Mouse (Mus musculus): Measurements from ENCODE around the gene Cry2.
"Not testable (repeated sequence)": the region's sequence is repeated elsewhere in the genome, so short reads cannot be mapped to it uniquely, and the experiment has no call there.

Cry2 gene

DNA sequence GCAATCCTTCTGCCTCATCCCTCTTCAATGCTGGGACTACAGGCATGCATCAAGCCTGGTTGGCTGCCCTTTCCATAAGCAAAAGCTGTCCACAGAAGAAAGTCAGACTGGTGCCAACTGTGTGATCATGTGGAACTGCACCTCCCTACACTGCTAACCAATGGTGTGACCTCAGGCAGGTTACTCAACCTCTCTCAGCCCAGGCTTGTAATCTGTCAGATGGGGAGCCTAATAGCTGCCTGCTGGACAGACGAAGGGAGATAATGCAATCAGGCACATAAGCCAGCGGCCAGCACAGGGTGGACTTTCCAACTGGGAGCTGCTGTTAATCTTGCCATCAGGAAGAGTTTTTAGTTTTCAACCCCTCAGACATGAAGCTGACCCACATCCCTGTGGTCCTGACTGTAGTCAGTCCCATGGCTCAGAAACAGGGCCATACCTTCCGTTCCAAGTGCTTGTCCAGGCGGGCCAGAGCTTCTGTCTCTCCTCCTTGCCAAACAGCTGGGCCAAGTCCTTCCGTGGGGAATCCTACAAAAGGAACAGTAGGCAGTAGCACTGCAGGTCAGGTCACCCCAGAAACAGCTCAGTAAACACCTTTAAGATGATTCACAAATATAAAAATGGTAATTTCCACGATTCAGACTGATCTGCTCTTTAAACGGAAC lies 12.0 kb downstream of the Cry2 start:
- DNase-seq, result no peak

DNA sequence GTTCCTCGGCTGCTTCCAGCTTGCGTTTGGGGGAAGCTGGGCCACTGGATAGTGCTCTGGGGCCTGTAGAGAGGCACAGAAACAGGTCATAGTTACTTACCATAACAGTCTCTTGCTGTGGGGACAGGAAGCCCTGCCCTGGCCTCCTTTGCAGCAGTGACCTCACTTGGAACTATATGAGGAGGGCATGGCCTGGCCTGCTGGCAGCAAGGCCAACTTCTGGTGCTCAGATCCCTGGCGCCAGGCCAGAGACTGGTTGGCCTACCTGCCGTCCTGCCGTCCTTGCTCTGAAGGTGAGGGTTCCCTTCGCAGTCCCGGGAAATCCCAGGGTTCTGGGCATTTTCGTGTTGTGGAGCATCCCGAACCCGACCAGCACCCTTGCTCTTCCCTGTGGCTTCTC lies 22.1 kb downstream of the Cry2 start:
- no peak for DNase-seq

DNA sequence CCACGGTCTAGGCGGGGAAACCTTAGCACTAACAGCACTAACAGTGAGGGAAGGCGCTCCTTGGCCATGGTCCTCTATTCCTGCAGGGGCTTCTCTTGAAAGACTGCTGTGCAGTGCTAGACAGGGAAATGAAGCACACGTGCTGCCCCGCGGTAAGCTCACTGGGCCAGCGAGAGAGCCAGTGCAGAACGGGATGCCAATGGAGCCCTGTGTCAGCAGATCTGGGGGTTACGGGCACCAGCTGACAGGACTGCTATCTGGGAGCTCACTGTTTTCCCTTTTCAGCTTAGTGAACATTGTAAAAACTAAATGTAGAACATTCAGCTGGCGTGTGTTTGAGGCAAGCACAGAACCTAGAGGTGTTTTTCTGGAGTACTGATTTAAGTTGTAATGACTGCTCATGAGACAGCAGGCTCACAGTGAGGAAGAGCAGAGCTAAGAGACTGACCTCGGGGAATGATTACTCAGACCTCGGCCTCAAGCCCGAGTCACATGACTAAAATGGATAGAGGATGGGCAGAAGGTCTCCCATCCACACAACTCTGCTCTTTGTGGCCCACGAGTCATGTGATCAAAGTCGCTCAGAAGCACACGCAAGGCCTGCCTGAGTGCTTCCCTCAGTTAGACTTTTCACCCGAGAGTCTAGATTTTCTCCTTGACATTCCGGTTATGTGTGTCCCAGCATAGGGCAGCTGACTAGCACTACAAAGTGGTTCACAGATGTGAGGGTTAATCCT lies 25.4 kb downstream of the Cry2 start:
- no peak for DNase-seq

DNA sequence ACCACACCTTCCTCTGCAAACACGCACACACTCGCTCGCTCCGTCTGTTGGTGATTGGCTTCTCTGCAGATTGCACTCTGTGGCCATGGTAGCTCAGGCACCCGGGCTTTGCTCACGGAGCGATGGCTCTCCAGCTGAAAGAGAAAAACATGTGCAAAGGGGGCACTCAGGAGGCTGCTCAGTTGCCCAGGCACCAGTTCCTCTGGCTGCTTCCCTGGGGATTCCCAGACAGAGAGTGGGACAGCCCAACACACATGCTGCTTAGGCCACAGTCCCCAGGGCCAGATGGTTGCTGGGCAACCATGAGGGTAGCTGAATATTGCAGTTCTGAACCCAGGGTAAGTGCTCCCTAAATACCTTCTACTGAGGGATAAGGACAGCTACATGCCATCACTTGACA lies 28.2 kb downstream of the Cry2 start:
- DNase-seq, result no peak

DNA sequence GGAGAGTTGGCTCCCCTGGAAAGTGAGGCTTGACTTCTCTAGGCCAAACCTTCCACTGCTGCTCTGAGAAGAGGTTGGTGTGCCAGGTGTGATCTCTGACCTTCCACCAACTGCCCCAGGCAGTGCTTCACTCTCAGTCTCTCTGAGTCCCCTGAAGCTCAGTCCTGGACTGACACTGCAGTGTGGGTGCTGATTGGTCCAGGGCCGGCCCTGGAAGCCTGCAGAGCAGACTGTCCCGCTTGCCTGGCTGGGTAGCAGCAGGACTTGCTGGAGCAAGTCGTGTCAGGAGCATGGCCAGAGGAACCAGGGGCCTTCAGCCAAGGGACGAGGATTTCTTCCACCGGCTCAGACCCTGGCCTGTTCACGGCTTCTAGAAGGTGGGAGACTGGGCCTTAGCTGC lies 29.1 kb downstream of the Cry2 start:
- no peak for DNase-seq

DNA sequence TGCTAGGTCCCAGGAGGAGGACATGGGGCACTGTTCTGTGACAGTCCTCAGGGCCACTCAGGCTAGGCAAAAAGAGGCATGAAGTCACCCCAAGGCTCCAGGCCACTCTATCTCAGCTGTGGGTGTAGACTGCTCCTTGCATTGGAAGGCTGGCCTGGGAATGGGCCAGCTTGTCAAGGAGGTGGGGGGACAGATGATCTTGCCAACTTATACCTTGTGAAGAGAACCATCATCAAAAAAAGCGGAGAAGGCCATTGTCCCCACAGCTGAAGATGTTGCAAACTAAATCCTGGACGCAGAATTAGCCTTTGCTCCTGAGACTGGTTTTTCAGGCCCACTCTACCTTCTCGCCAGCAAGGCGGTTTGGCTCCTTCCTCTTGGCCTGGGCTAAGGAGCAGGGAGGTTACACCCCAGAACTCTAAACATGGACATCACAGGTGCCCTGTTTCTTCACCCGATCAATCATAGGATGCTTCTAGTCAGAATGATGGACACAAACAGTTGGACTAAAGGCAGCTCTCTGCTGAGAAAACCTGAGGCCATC lies 30.0 kb downstream of the Cry2 start:
- DNase-seq, result no peak

DNA sequence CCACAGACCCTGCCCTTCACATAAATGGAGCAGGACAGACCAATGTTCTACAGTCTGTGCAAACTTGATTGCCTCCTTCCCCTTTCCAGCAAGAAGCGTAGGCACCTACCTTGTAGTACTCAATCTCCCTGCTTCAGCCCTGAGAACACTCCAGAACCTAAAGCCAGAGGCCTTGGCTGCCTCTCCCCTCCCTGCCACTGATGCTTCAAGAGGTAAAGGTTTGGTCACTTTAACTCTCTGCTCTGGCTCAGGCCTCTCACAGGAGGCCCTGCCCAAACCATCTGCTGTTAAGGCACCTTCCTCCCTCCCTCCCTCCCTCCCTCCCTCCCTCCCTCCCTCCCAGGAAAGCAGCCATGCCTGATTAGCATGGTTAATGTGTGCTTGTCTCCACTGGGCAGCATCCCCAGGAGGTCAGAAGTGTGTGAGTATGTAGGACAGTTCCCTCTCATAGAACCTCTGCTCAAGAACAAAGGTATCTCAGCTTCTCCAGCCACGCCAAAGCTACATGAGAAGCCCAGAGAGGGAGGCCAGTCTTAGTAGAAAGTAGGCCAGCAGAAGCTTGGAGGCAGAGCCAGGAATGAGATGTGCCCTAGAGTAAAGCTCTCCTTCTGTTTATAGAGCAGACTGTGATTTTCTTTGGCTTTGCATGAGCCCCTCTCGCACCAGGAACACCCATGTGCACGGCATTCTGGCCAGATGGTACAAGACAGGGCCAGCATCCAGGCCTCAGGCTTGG lies 31.1 kb downstream of the Cry2 start:
- no peak for DNase-seq

DNA sequence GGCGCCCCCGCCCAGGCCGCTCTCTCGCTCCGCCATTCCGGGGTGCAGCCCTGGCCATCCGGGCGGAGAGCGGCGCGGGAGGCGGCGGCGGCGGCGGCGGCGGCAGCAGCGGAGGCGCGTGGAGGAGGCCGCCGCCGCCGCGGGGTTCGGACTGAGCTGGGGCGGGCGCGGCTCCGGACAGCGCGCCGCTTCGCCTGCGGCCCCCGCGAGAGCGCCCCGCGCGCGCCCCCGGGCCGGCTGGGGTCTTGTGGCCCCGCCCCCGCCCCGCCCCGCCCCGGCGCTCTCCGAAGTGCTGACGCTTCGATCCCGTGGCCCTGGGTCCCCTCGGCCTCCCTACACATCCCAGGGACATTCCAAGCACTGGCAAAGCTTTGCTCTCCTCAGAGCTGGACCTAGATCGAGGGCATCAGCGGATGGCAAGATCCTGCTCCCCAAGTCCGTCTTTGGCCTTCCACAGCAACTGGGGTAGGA lies 32.7 kb downstream of the Cry2 start, which contains the start of gene Mapk8ip1:
Gene Mapk8ip1 (minus strand): TSS at position 173 of the 471 bp plus-strand sequence.
- no peak for DNase-seq

DNA sequence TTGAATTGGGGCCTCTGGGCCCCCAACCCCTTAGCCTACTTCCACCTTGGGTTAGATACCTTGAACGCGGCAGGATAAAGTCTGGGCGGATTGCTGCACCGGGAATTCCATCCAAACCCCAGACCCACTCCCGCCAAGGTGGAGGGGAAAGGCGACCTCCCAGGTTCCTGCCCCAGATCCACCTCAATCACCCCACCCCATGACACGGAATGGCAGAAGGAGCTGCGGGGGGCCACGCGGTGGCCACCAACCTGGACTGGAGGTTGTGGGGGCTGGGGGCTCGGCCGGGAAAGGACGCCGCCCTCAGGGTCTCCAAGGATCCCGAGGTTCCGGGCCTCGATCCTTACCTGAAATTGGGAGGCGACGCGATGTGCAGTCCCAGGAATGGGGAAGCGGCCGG lies 33.2 kb downstream of the Cry2 start:
- no peak for DNase-seq

DNA sequence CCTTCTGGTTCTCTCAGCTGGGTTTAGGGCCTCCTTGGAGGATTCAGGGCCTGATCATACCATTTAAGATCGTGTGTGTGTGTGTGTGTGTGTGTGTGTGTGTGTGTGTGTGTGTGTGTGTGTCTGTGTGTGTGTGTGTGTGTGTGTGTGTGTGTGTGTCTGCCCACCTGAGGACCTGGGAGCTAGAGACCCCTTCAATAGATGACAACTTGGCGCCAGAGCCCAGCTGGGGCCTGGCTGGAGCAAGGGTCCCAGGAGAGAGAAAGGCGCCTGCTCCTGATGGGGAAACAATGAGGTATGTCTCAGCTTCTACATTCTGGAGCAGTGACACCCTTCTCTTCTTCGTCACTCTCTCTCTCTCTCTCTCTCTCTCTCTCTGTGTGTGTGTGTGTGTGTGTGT lies 34.0 kb downstream of the Cry2 start:
- not testable (repeated sequence) for DNase-seq

DNA sequence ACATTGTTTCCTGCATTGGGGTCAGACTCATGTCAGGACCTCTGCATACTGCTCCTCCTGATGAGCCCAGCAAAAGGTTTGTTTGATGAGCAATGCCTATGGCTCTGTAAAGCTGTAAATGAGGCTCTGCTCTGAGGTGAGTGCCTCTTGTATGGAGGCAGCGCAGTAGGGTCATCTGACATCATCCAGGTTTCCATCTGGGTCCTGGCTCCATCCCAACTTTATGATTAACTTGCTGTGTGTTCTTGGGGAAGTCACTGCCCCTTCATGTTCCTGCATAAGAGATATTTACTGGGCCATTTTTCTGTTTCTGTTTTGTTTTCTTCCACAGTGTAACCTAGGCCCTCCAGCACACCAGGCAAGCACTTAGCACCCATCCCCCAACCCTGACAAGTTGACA lies 36.4 kb downstream of the Cry2 start:
- no peak for DNase-seq

DNA sequence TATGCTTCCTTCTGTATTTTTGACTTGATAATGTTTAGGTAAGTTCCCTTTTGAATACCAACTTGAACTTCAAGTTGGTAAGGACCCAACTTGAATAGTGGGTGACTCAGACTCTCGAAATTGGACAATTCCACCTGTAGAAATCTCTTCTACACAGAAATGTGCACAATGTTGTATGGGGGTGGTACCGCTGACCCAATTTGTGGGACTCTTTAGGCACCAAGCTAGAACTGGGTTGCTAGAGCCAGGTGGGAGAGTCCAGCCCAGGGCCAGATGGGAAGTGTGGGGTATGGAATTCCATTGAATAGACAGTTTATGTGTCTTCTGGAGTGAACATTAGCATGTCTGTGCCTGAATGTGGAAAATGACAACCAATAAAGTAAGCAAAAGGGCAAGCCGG lies 38.3 kb downstream of the Cry2 start:
- DNase-seq, result no peak

DNA sequence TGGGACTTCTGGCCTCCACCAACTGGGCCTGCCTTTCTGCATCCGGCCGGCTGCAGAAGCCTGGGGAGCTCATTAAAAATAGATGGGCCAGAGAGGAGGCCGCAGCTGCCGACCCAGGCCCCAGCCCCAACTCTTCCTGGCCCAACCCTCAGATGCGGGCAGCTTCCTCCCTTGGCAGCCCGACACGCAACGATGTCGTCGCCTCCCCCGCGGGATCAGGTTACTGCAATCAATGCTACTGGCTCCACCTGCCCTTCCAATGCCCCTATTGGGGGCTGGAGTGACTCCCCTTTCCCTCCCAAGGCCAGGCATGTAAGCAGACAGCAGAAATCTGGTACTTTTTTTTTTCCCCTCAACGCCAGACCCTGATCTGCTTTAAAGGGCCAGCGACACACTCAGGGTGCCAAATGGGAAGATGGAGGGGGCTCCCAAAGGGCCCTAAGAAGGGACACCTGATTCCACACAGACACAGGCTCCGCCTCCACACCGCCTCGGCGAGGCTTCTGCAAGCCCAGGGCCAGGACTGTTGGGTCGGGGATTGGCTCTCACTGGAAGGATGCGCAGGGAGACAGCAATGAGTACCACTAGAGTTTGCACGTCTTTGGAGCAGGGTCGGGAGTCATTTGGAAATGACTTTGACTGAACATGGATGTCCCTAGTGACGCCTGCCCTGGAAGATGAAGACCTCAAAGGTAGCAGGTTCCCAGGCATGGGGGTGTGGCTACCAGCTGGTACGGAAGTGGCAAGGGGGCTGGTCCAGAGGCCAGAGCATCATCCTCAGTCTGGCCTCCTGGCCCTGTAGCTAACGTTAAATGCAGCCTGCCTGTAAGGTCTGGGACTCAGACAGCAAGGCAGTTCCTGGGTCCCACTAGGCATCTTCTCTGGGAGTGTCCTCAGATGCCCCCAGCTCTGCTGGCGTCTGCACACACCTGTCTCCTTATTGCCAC lies 41.3 kb downstream of the Cry2 start:
- DNase-seq, result no peak

DNA sequence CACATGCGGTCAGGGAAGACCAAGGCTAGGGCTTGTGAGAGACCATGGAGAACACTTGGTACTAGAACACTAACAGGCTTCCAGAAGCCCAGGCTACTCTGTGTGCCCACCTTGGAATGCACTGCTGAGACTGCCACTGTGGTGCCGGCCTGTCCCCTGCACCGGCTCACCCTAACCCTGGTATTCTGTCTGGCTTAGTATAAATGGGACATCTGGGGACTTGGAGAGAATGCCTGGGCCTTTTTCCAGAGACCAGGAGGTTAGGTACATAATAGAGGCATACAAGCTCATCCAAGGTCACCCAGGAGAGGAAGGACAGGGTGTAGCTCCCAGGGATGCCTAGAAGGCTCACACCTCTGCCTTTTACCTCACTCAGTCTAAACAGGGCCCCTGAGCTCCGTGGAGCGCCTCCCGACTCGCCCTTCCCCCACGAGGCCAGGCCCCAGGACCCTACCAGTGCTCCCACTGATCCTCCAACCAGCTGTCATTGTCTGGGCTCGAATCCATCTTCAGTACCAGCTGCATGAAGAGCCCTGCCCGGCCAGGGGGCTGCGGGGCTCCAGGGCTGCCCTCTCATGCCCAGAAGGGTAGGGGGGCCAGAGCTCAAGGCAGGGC lies 42.0 kb downstream of the Cry2 start:
- DNase-seq, result no peak

DNA sequence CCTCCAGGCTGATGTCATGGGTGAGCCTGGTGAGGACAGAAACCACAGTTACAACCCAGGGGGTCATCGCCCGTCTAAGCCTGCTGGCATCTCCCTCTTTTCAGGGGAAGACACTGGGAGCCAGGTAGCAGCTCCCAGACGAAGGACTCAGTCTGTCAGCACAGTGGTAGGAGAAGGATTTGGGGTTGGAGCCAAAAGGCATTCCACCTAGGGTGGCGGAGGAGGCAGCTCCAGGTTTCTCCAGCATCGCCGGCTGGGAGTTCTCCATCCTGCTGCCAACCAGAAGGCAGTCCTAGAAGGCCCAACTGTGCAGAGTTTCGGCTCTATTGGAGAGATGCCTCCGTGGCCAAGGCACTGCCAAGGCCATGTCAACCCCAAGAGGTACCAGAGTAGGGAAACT lies 42.7 kb downstream of the Cry2 start:
- no peak for DNase-seq

DNA sequence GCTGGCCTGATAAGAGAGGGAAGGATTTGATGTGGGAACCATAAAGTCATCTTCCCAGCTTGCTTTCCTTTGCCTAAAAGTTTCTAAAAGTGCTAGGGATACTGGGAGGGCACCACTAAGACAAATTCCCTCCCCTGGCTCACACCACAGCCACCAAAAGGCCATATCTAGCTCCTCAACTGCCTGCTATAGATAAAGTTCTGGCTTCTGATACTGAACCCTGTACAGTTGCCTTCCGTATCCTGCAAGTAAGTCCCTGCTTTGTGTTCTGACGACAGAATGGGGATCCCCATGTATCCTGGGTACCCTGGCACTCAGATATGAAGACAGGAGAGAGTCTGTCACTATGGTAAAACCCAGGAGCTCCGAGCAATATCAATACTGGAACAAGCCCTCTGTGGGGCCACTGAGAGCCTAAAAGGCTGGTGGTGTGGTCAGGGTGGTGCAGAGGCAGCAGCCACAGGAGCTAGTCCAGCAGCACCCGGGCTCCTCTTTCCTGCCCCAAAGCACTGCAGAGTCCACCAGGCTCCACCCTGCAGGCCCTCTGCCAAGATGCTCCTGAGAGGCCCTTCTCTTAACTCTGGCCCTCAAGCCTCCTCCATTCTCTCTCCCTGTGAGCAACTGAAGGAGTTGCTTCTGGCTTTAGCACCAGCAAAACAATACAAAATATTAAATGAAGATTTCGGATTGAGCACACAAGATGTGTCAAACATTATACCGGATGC lies 43.5 kb downstream of the Cry2 start:
- DNase-seq, result no peak

DNA sequence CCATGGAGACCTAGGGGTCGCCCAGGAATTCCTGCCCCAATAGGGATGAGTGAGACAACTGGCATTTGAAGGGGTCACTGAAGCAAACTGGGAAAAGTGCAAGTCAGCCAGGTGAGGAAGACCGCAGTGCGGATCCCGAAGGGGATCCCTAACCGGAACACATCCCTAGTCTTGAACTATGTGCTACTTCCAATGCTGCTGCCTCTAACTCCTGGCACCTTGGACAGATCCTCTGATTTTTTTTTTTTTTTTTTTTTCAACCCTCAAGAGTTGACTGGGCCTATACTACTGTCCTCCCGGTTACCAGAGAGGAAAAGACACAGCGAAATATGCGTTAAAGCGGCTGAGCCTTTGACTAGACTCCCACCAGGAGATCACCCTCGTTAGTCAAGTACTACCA lies 44.2 kb downstream of the Cry2 start:
- no peak for DNase-seq

DNA sequence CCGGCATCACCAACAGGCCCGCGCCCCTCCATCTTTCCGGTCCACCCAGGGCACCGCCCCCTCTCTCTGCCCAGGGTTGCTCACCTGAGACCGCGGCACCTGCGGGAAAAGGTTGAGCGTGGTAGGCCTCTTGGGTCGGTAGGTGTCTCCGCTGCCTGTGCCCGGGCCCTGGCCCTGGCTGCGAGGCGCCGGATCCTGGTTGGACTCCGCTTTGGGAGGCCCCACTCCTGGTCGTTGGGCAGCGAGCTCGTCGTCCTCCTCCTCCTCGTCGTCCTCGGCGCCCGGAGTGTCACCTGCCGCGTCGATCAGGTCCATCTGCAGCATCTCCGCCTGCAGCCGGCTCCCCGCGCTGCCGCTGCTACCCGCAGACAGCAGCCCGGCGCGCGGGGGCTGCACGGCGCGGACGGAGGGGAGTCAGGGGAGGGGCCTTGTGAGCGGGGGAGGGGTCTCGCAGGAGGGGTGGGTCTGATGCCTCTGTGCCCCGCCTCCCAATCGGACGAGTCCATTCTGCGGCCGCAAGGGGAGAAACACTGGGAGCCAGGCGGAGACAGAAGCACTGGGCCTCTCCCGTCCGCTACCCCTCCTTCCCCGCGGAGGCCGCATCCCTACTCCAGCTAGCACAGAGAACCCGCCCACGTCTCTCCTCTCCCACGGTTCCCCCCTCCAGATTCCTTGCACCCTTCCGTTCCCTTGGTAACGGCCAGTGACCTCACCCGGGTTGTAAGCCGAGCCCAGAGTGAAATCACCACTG lies 44.8 kb downstream of the Cry2 start:
- peak; percentile 71 for DNase-seq

DNA sequence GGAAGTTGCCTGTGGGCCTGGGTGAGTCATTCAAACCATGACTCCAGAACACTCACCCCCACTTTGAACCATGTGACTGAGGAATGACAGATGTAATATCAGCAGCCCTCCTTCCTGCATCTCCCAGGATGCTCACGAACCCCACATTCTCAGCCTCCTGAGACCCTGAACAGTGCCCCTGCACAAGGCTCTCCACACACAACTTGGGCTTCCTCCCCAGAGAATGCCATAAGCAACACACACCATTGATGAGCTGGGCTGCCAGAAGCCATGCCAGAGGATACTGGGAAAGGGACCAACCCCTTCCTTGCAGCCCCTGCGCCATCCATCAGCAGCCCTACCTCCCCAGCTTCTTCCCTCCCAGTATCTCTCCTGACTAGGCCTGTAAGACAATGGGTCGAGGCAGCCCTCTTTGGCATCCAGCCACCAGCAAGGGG lies 45.7 kb downstream of the Cry2 start:
- DNase-seq, result no peak

DNA sequence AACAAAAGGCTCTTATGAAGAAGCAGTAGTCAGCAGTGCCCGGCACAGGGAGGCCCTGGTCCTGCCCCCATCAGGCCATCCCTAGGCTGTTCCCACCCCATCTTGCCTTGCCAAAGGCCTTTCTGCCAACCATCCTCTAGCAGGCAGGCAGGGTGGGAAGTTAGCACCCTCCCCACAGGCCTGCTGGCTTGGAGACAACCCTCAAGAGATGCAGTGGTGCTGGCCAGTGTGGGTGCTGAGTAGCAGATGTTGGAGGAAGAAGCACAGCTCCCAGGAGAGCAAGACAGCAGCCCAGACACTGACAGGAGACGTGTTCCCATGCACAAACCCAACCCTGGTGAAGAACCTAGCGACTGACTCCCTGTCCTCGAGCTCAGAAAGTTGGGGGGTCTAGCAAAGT lies 46.2 kb downstream of the Cry2 start:
- DNase-seq, result no peak

Data from thymus, postnatal 4 days (tissue).